Mouse (Mus musculus) B cell, adult 67 days (primary cell): Measurements from ENCODE around the gene Tcea2. TPM values are rescaled to one million over a fixed set of nuclear protein-coding genes. Genes with fewer than 3 reads are reported as not detected.

ENCODE experiments used
- total RNA-seq, 2 experiments: library from RNA; stranded (reverse); gene quantifications; 4 replicates each; pipeline ENCODE4 v1.2.4; 2023

The Tcea2 gene
- 10 to 100 TPM; 23.7 to 26.9 TPM for total RNA-seq

GRCm38 (mm10) chr2:181679951-181680715 lies at the start of gene Tcea2:
Gene Tcea2, plus strand, starts transcription at chr2:181680310.

GRCm38 (mm10) chr2:181656734-181657133 lies 23.4 kb upstream of the Tcea2 start, which contains the start of gene Gm29797:
Gene Gm29797, plus strand, starts transcription at chr2:181657034.

DNA sequence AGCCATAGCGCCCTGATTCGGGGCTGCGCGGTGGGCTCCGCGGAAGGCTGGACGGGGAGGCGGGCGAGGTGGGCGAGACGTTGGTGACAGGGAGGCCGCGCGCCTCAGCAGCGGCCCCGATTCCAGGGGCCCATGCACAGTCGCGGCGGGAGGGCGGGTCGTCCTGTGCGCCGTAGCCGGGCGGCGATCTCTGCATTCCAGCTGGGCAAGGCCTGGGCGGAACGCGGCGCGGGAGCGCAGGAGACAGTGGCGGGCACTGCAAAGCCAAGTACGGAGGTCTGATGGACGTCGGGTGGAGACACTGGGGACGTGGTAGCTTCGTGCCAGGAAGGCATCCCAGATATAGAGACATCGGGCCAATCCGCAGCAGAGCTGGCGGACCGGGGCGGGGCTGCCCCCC lies 8.8 kb upstream of the Tcea2 start, which contains the start of gene Sox18:
Gene Sox18 (minus strand): TSS at position 315 of the 400 bp plus-strand sequence.

GRCm38 (mm10) chr2:181693339-181694280 lies 13.5 kb downstream of the Tcea2 start, which contains the start of gene Rgs19:
Gene Rgs19, minus strand, starts transcription at chr2:181693977.

GRCm38 (mm10) chr2:181698241-181698640 lies 18.1 kb downstream of the Tcea2 start, which contains the start of gene Lkaaear1:
Gene Lkaaear1, minus strand, starts transcription at chr2:181698442.

GRCm38 (mm10) chr2:181714903-181715326 lies 34.8 kb downstream of the Tcea2 start, which contains the start of gene Oprl1:
Gene Oprl1, plus strand, starts transcription at chr2:181715016.

Other genes starting within 250 kb of the Tcea2 start
- gene Zbtb46, start 220.9 kb upstream of the Tcea2 start, total RNA-seq: 1 to 10 TPM in 1 of 2 experiments, under 1 TPM in 1; 0.83 to 2.2 TPM
- gene Abhd16b, start 187.1 kb upstream of the Tcea2 start, total RNA-seq: not detected
- gene Tpd52l2, start 183.2 kb upstream of the Tcea2 start, total RNA-seq: 10 to 100 TPM; 83.2 to 83.7 TPM
- 100 to 1,000 TPM; 134 to 138 TPM for gene Dnajc5, start 159.8 kb upstream of the Tcea2 start, total RNA-seq
- gene Uckl1, start 95.4 kb upstream of the Tcea2 start, total RNA-seq: 100 to 1,000 TPM; 186 to 229 TPM
- gene Prpf6, start 88.4 kb upstream of the Tcea2 start, total RNA-seq: 10 to 100 TPM; 61.5 to 62.6 TPM
- 10 to 100 TPM; 31.8 to 51.8 TPM for gene Zfp512b, start 87.5 kb upstream of the Tcea2 start, total RNA-seq
- gene Samd10, start 81.1 kb upstream of the Tcea2 start, total RNA-seq: 10 to 100 TPM; 17.4 to 21.5 TPM
- not detected for gene Gm29797, start 23.3 kb upstream of the Tcea2 start, total RNA-seq
- gene Sox18, start 8.7 kb upstream of the Tcea2 start, total RNA-seq: under 1 TPM in 1 of 2 experiments, not detected in 1; 0.44 TPM
- gene Rgs19, start 13.7 kb downstream of the Tcea2 start, total RNA-seq: 100 to 1,000 TPM; 203 to 209 TPM
- gene Lkaaear1, start 18.1 kb downstream of the Tcea2 start, total RNA-seq: not detected
- gene Oprl1, start 34.7 kb downstream of the Tcea2 start, total RNA-seq: 1 to 10 TPM in 1 of 2 experiments, under 1 TPM in 1; 0.24 to 1.2 TPM
- not detected for gene Myt1, start 83.0 kb downstream of the Tcea2 start, total RNA-seq
- gene Pcmtd2, start 157.5 kb downstream of the Tcea2 start, total RNA-seq: 10 to 100 TPM; 42.1 to 52.2 TPM
- gene Polr3k, start 184.0 kb downstream of the Tcea2 start, total RNA-seq: 10 to 100 TPM; 12.2 to 14.9 TPM